Mouse (Mus musculus): ENCODE measurements around the gene Itgb4.

GRCm38 (mm10) chr11:115992098-115992497 lies 17.6 kb downstream of the Itgb4 start:
- TF ChIP-seq CTCF (IDR thresholded peaks at IDR 0.05; ENCODE audit: low read depth) (no peak), EP300 (IDR thresholded peaks at IDR 0.05; ENCODE audit: low read depth) (no peak)
